Mouse (Mus musculus): Measurements from ENCODE around the gene Dvl2. TPM values are rescaled to one million over a fixed set of nuclear protein-coding genes. Genes with fewer than 3 reads are reported as not detected.

Gene Dvl2
- polyA plus RNA-seq, 1 experiment from 2014 or later = 47.6 TPM

GRCm38 (mm10) chr11:70030651-70031320, 30.4 kb downstream of the Dvl2 start:
- H3K27me3 ChIP-seq (ENCODE audit: control insufficient read depth, insufficient read depth, low read length) = no peaks in the 10 kb centered on the region
- peak overlapping the region; percentile 83; the same call in 1 of the 2 replicates for H3K27ac ChIP-seq (ENCODE audit: low read depth, low read length)
- ATAC-seq (replicated peaks; ENCODE audit: low FRiP score) (no peak), DNase-seq (ENCODE audit: low spot score) (no peak)
- H3K4me1 ChIP-seq (replicated peaks; ENCODE audit: control insufficient read depth, insufficient read depth, low read length) = peaks cover 32% of the 10 kb centered on the region
- H3K36me3 ChIP-seq (ENCODE audit: control insufficient read depth, insufficient read depth, low read length) = peaks cover 8% of the 10 kb centered on the region
- peak overlapping the region; percentile 51; the same call in 1 of the 2 replicates for H3K4me2 ChIP-seq (ENCODE audit: low read depth, low read length, severe bottlenecking)
- no peaks in the 10 kb centered on the region for H3K9me3 ChIP-seq (ENCODE audit: control insufficient read depth, low read length)
- WGBS = 93% methylated on average over 28 of the region's 28 CpGs
- peak overlapping the region; percentile 49 for H3K9ac ChIP-seq (ENCODE audit: low read length)
- no peak overlapping the region for H3K4me3 ChIP-seq (ENCODE audit: low read depth, low read length)

GRCm38 (mm10) chr11:70031321-70031670, 30.9 kb downstream of the Dvl2 start:
- peaks cover 8% of the 10 kb centered on the region for H3K36me3 ChIP-seq (ENCODE audit: control insufficient read depth, insufficient read depth, low read length)
- no peak overlapping the region for H3K4me3 ChIP-seq (ENCODE audit: low read depth, low read length)
- H3K4me2 ChIP-seq (ENCODE audit: low read depth, low read length, severe bottlenecking) = no peak overlapping the region
- H3K4me1 ChIP-seq (replicated peaks; ENCODE audit: control insufficient read depth, insufficient read depth, low read length) = peaks cover 27% of the 10 kb centered on the region
- H3K9me3 ChIP-seq (ENCODE audit: control insufficient read depth, low read length) = no peaks in the 10 kb centered on the region
- H3K9ac ChIP-seq (ENCODE audit: low read length) = no peak overlapping the region
- DNase-seq (ENCODE audit: low spot score) (no peak), ATAC-seq (replicated peaks; ENCODE audit: low FRiP score) (no peak)
- H3K27ac ChIP-seq (ENCODE audit: low read depth, low read length) = no peak overlapping the region
- H3K27me3 ChIP-seq (ENCODE audit: control insufficient read depth, insufficient read depth, low read length) = no peaks in the 10 kb centered on the region
- 98% methylated on average over 11 of the region's 11 CpGs for WGBS

- H3K27ac ChIP-seq (ENCODE audit: low read depth, low read length) = no peak overlapping the region
- ATAC-seq (replicated peaks; ENCODE audit: low FRiP score) = no peak
These were observed 37.8 kb downstream of the Dvl2 start for GRCm38 (mm10) chr11:70038174-70038573.

GRCm38 (mm10) chr11:70039631-70040030, 39.2 kb downstream of the Dvl2 start:
- no peak overlapping the region for H3K9ac ChIP-seq (ENCODE audit: low read length)
- peaks cover 5% of the 10 kb centered on the region; the same call in 1 of the 2 replicates for H3K36me3 ChIP-seq (ENCODE audit: control insufficient read depth, insufficient read depth, low read length)
- H3K27ac ChIP-seq (ENCODE audit: low read depth, low read length) = no peak overlapping the region
- no peaks in the 10 kb centered on the region for H3K27me3 ChIP-seq (ENCODE audit: control insufficient read depth, insufficient read depth, low read length)
- no peak for DNase-seq (ENCODE audit: low spot score)
- H3K4me3 ChIP-seq (ENCODE audit: low read depth, low read length) = no peak overlapping the region
- H3K9me3 ChIP-seq (ENCODE audit: control insufficient read depth, low read length) = no peaks in the 10 kb centered on the region
- H3K4me2 ChIP-seq (ENCODE audit: low read depth, low read length, severe bottlenecking) = no peak overlapping the region
- 90% methylated on average over 10 of the region's 10 CpGs for WGBS
- ATAC-seq (replicated peaks; ENCODE audit: low FRiP score) = no peak
- H3K4me1 ChIP-seq (replicated peaks; ENCODE audit: control insufficient read depth, insufficient read depth, low read length) = no peaks in the 10 kb centered on the region

More at GRCm38 (mm10) chr11:70038174-70038573, 37.8 kb downstream of the Dvl2 start:
- DNase-seq (ENCODE audit: low spot score) = no peak
- Histone ChIP-seq H3K4me3 (ENCODE audit: low read depth, low read length) (no peak overlapping the region), H3K9me3 (ENCODE audit: control insufficient read depth, low read length) (no peaks in the 10 kb centered on the region), H3K36me3 (ENCODE audit: control insufficient read depth, insufficient read depth, low read length) (peaks cover 5% of the 10 kb centered on the region; the same call in 1 of the 2 replicates), H3K4me2 (ENCODE audit: low read depth, low read length, severe bottlenecking) (no peak overlapping the region), H3K9ac (ENCODE audit: low read length) (no peak overlapping the region), H3K4me1 (replicated peaks; ENCODE audit: control insufficient read depth, insufficient read depth, low read length) (no peaks in the 10 kb centered on the region), H3K27me3 (ENCODE audit: control insufficient read depth, insufficient read depth, low read length) (no peaks in the 10 kb centered on the region)
- WGBS = 82% methylated on average over 7 of the region's 7 CpGs

- 91% methylated on average over 7 of the region's 7 CpGs for WGBS
- peaks cover 5% of the 10 kb centered on the region; the same call in 1 of the 2 replicates for H3K36me3 ChIP-seq (ENCODE audit: control insufficient read depth, insufficient read depth, low read length)
- DNase-seq (ENCODE audit: low spot score) = no peak
- no peak overlapping the region for H3K4me3 ChIP-seq (ENCODE audit: low read depth, low read length)
- H3K4me1 ChIP-seq (replicated peaks; ENCODE audit: control insufficient read depth, insufficient read depth, low read length) = no peaks in the 10 kb centered on the region
- no peaks in the 10 kb centered on the region for H3K27me3 ChIP-seq (ENCODE audit: control insufficient read depth, insufficient read depth, low read length)
- H3K9ac ChIP-seq (ENCODE audit: low read length) = no peak overlapping the region
- no peaks in the 10 kb centered on the region for H3K9me3 ChIP-seq (ENCODE audit: control insufficient read depth, low read length)
- ATAC-seq (replicated peaks; ENCODE audit: low FRiP score) = no peak
- no peak overlapping the region for H3K27ac ChIP-seq (ENCODE audit: low read depth, low read length)
- no peak overlapping the region for H3K4me2 ChIP-seq (ENCODE audit: low read depth, low read length, severe bottlenecking)
These were observed 39.8 kb downstream of the Dvl2 start for GRCm38 (mm10) chr11:70040184-70040583.

GRCm38 (mm10) chr11:70042309-70043085, 42.1 kb downstream of the Dvl2 start:
- ATAC-seq (replicated peaks; ENCODE audit: low FRiP score) = no peak
- Histone ChIP-seq H3K27ac (ENCODE audit: low read depth, low read length) (no peak overlapping the region), H3K4me1 (replicated peaks; ENCODE audit: control insufficient read depth, insufficient read depth, low read length) (no peaks in the 10 kb centered on the region), H3K9me3 (ENCODE audit: control insufficient read depth, low read length) (no peaks in the 10 kb centered on the region), H3K4me2 (ENCODE audit: low read depth, low read length, severe bottlenecking) (no peak overlapping the region), H3K36me3 (ENCODE audit: control insufficient read depth, insufficient read depth, low read length) (peaks cover 5% of the 10 kb centered on the region; the same call in 1 of the 2 replicates), H3K9ac (ENCODE audit: low read length) (no peak overlapping the region), H3K27me3 (ENCODE audit: control insufficient read depth, insufficient read depth, low read length) (no peaks in the 10 kb centered on the region), H3K4me3 (ENCODE audit: low read depth, low read length) (no peak overlapping the region)
- 89% methylated on average over 23 of the region's 23 CpGs for WGBS
- DNase-seq (ENCODE audit: low spot score) = no peak

- no peak for DNase-seq (ENCODE audit: low spot score)
- WGBS = 87% methylated on average over 7 of the region's 7 CpGs
- Histone ChIP-seq H3K4me2 (ENCODE audit: low read depth, low read length, severe bottlenecking) (no peak overlapping the region), H3K27me3 (ENCODE audit: control insufficient read depth, insufficient read depth, low read length) (no peaks in the 10 kb centered on the region), H3K9ac (ENCODE audit: low read length) (no peak overlapping the region), H3K9me3 (ENCODE audit: control insufficient read depth, low read length) (no peaks in the 10 kb centered on the region), H3K36me3 (ENCODE audit: control insufficient read depth, insufficient read depth, low read length) (peaks cover 5% of the 10 kb centered on the region; the same call in 1 of the 2 replicates), H3K4me3 (ENCODE audit: low read depth, low read length) (no peak overlapping the region), H3K4me1 (replicated peaks; ENCODE audit: control insufficient read depth, insufficient read depth, low read length) (no peaks in the 10 kb centered on the region), H3K27ac (ENCODE audit: low read depth, low read length) (no peak overlapping the region)
- no peak for ATAC-seq (replicated peaks; ENCODE audit: low FRiP score)
These were observed 43.3 kb downstream of the Dvl2 start for GRCm38 (mm10) chr11:70043665-70044064.

GRCm38 (mm10) chr11:70045435-70045834, 45.0 kb downstream of the Dvl2 start:
- DNase-seq (ENCODE audit: low spot score) (no peak), ATAC-seq (replicated peaks; ENCODE audit: low FRiP score) (no peak)
- Histone ChIP-seq H3K4me3 (ENCODE audit: low read depth, low read length) (no peak overlapping the region), H3K27ac (ENCODE audit: low read depth, low read length) (no peak overlapping the region), H3K36me3 (ENCODE audit: control insufficient read depth, insufficient read depth, low read length) (no peaks in the 10 kb centered on the region; the same call in 1 of the 2 replicates), H3K4me1 (replicated peaks; ENCODE audit: control insufficient read depth, insufficient read depth, low read length) (no peaks in the 10 kb centered on the region), H3K27me3 (ENCODE audit: control insufficient read depth, insufficient read depth, low read length) (no peaks in the 10 kb centered on the region), H3K9ac (ENCODE audit: low read length) (no peak overlapping the region), H3K4me2 (ENCODE audit: low read depth, low read length, severe bottlenecking) (no peak overlapping the region), H3K9me3 (ENCODE audit: control insufficient read depth, low read length) (no peaks in the 10 kb centered on the region)
- 51% methylated on average over 9 of the region's 9 CpGs for WGBS
